Mouse (Mus musculus) lung, postnatal 0 days (tissue): Measurements from ENCODE around the gene Cox14. TPM values are rescaled to one million over a fixed set of nuclear protein-coding genes. Genes with fewer than 3 reads are reported as not detected.
A peak's percentile ranks its signal among the peaks of the same experiment; 100 is the strongest.
"Not testable (repeated sequence)": the region's sequence is repeated elsewhere in the genome, so short reads cannot be mapped to it uniquely, and the experiment has no call there.

Experiments used
- ATAC-seq: fragments of 200-750 bp; cut with Nextera tagmentation; 2 replicates; pipeline ENCODE4 v1.8.0; 2017; ENCODE audit warnings: moderate library complexity
- DNase-seq: peaks from one replicate; pipeline ENCODE4 v3.0.0-alpha.2; 2016; ENCODE audit warnings: low spot score
- H3K27ac ChIP-seq: fragments of 300-500 bp; sonication (generic); 2 replicates; pipeline ENCODE4 v1.5.1; 2014; ENCODE audit warnings: antibody characterized with exemption, mild to moderate bottlenecking, low read length, mixed read lengths
- H3K27me3 ChIP-seq: fragments of 300-500 bp; sonication (generic); replicated peaks from 2 replicates; pipeline ENCODE4 v1.6.1; 2014; ENCODE audit warnings: low read length, mixed read lengths; ENCODE audit not compliant: insufficient read depth
- H3K36me3 ChIP-seq: fragments of 300-500 bp; sonication (generic); 2 replicates; pipeline ENCODE4 v1.6.1; 2014; ENCODE audit warnings: low read length, mixed read lengths; ENCODE audit not compliant: insufficient read depth
- H3K4me1 ChIP-seq: fragments of 300-500 bp; sonication (generic); 2 replicates; pipeline ENCODE4 v1.6.1; 2014; ENCODE audit warnings: antibody characterized with exemption, low read depth, low read length, mixed read lengths; ENCODE audit not compliant: insufficient read depth
- H3K4me2 ChIP-seq: fragments of 300-500 bp; sonication (generic); replicated peaks from 2 replicates; pipeline ENCODE4 v1.6.1; 2014; ENCODE audit warnings: low read depth, mild to moderate bottlenecking, low read length, moderate library complexity, mixed read lengths
- H3K4me3 ChIP-seq: fragments of 300-500 bp; sonication (generic); 2 replicates; pipeline ENCODE4 v1.5.1; 2014; ENCODE audit warnings: low read depth, low read length
- H3K9ac ChIP-seq: fragments of 300-500 bp; sonication (generic); replicated peaks from 2 replicates; pipeline ENCODE4 v1.6.1; 2014; ENCODE audit warnings: low read depth, mild to moderate bottlenecking
- H3K9me3 ChIP-seq: fragments of 300-500 bp; sonication (generic); 2 replicates; pipeline ENCODE4 v1.6.1; 2016; ENCODE audit warnings: low read length, mixed read lengths
- CTCF ChIP-seq: IDR thresholded peaks from 2 replicates; pipeline ENCODE4 v1.5.1; 2016; ENCODE audit warnings: antibody characterized with exemption, mild to moderate bottlenecking
- EP300 ChIP-seq: IDR thresholded peaks from 2 replicates; pipeline ENCODE4 v1.6.1; 2016; ENCODE audit warnings: antibody characterized with exemption, mild to moderate bottlenecking, control low read depth
- WGBS: fragments of 180-500 bp; shearing (Covaris S2); extraction: QIAGEN DNeasy Blood & Tissue Kit; methylation state at CpG from one replicate; pipeline ENCODE4 v1.1.7; 2014; 5-methylcytosine and 5-hydroxymethylcytosine counted together
- polyA plus RNA-seq: library from polyadenylated mRNA; unstranded; fragments of >200 nt; fragmentation: Nextera tagmentation; extraction: Ambion mirVana; gene quantifications from 2 replicates; pipeline ENCODE4 v1.2.1, GENCODE M21; 2015

Cox14 gene
- polyA plus RNA-seq, 1 experiment from 2014 or later = 197 TPM

DNA sequence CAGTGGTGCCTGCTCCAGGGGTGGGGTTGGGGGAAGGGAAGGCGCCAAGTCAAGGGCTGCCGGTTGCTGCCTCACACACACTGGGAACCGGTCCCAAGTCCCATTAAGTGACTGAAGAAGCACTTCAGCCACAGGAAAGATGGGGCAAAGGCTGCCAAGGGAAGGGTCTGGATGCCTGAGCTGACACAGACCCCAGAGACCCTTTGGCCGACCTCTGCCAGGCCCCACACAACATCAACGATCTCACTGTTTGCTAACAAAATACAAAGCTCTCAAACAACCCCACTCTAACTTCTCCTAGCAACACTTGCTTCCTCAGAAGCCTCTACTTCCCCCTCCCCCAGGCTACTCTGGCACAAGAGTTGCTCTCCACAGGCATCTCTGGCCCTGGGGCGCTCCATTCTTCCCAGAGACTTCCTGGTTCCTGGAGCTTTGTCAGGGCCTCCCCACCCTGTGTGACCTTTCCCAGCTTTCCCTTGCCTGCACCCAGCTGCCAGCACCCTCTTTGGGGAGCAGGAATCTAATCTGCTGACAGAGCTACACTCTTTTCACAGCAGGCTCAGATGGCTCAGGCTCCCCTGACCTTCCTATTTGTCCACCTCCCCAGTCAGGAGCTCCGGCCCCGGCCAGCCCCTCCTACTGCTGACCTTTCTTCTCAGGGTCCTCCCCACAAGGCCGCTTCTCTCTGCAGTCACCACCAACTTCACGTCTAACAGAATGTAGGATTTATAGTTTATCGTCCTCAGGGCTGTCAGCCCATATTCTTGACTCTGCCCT is 1.7 kb upstream of the Cox14 start:
- H3K9ac ChIP-seq = no peak overlapping the region
- no peak overlapping the region for H3K4me3 ChIP-seq

GRCm38 (mm10) chr15:99724292-99725021 is 961 bp upstream of the Cox14 start:
- peak overlapping the region; percentile 61 for H3K4me2 ChIP-seq
- peak overlapping the region; percentile 80 for H3K27ac ChIP-seq
- H3K4me1 ChIP-seq = 0 out of 2 replicates have a peak, but pooled peaks cover 8% of the 10 kb centered on the region
- ATAC-seq (peak; percentile 18), DNase-seq (peak; percentile 92)
- TF ChIP-seq EP300 (no peak; the same call in 1 of the 2 replicates), CTCF (peak; percentile 72)
- H3K9ac ChIP-seq = 0 out of 2 replicates have a peak overlapping the region, but pooled peaks have one; percentile 16
- H3K27me3 ChIP-seq = no peaks in the 10 kb centered on the region
- WGBS = 9% methylated on average over 16 of the region's 16 CpGs
- peak overlapping the region; percentile 27 for H3K4me3 ChIP-seq
- H3K9me3 ChIP-seq = no peaks in the 10 kb centered on the region
- no peaks in the 10 kb centered on the region for H3K36me3 ChIP-seq

More for the DNA sequence above, 1.7 kb upstream of the Cox14 start:
- no peak for TF ChIP-seq CTCF
- 0 out of 2 replicates have a peak, but pooled peaks have one; percentile 4 for TF ChIP-seq EP300
- ATAC-seq = peak; percentile 34
- Histone ChIP-seq H3K4me2 (peak overlapping the region; percentile 61), H3K27me3 (no peaks in the 10 kb centered on the region), H3K4me1 (0 out of 2 replicates have a peak, but pooled peaks cover 8% of the 10 kb centered on the region), H3K27ac (peak overlapping the region; percentile 80), H3K9me3 (no peaks in the 10 kb centered on the region), H3K36me3 (no peaks in the 10 kb centered on the region)
- WGBS = 21% methylated on average over 11 of the region's 11 CpGs
- DNase-seq = peak; percentile 90

DNA sequence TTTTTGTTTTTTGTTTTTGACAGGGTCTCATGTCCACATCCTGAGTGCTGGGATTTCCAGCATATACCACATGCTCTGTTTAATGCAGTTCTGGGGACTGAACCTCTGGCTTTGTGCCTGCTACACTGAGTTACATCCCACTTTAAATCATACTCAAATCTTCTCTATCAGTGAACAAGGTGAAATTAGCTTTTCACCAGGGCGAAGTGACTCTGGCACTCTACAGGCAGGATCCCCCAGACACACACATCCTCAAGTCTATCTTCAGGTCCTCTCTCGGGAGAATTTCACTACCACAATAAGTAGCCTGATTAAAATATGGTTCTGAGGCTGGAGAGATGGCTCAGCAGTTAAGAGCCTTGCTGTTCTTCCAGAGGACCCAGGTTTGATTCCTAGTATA is 1.1 kb downstream of the Cox14 start:
- Histone ChIP-seq H3K4me1 (0 out of 2 replicates have a peak, but pooled peaks cover 8% of the 10 kb centered on the region), H3K36me3 (no peaks in the 10 kb centered on the region), H3K4me3 (peak overlapping the region; percentile 62), H3K27me3 (no peaks in the 10 kb centered on the region), H3K9ac (peak overlapping the region; percentile 86), H3K4me2 (peak overlapping the region; percentile 86), H3K9me3 (no peaks in the 10 kb centered on the region), H3K27ac (no peak overlapping the region)
- DNase-seq (no peak), ATAC-seq (no peak)
- 59% methylated on average over 2 of the region's 2 CpGs for WGBS
- TF ChIP-seq EP300 (no peak), CTCF (no peak)

GRCm38 (mm10) chr15:99727039-99727438 is 1.6 kb downstream of the Cox14 start:
- H3K4me3 ChIP-seq, H3K4me1 ChIP-seq, H3K27me3 ChIP-seq, H3K9ac ChIP-seq, ATAC-seq, H3K27ac ChIP-seq, H3K36me3 ChIP-seq, DNase-seq, H3K4me2 ChIP-seq, H3K9me3 ChIP-seq: not testable (repeated sequence)
- WGBS = 92% methylated on average over 4 of the region's 5 CpGs

DNA sequence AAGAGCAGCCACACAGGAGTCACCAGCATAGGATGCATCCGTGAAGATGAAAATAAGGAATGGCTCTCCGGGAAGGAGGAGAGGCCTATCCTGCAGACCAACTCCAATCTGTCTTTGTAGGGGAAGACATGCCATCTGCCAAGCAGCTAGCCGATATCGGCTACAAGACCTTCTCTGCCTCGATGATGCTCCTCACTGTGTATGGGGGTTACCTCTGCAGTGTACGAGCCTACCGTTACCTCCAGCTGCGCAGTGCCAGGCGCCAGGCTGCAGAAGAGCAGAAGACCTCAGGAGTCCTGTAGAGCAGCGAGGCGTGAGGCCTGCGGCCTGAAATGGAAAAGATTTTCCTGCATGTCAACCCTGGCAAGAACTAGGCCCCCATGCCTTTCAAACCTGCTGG is 2.1 kb downstream of the Cox14 start:
- Histone ChIP-seq H3K27ac (no peak overlapping the region), H3K4me2 (no peak overlapping the region), H3K36me3 (no peaks in the 10 kb centered on the region), H3K9me3 (no peaks in the 10 kb centered on the region), H3K4me3 (no peak overlapping the region), H3K4me1 (0 out of 2 replicates have a peak, but pooled peaks cover 8% of the 10 kb centered on the region), H3K27me3 (no peaks in the 10 kb centered on the region), H3K9ac (no peak overlapping the region)
- DNase-seq (no peak), ATAC-seq (no peak)
- WGBS = 94% methylated on average over 12 of the region's 12 CpGs
- TF ChIP-seq EP300 = no peak
- TF ChIP-seq CTCF = no peak

GRCm38 (mm10) chr15:99728211-99728610 is 2.8 kb downstream of the Cox14 start:
- DNase-seq = no peak
- no peaks in the 10 kb centered on the region for H3K9me3 ChIP-seq
- H3K27me3 ChIP-seq = no peaks in the 10 kb centered on the region
- TF ChIP-seq CTCF (no peak), EP300 (no peak)
- no peak overlapping the region for H3K4me3 ChIP-seq
- ATAC-seq = no peak
- 92% methylated on average over 5 of the region's 5 CpGs for WGBS
- H3K36me3 ChIP-seq = no peaks in the 10 kb centered on the region
- H3K4me1 ChIP-seq = 0 out of 2 replicates have a peak, but pooled peaks cover 8% of the 10 kb centered on the region
- no peak overlapping the region for H3K27ac ChIP-seq
- H3K9ac ChIP-seq = no peak overlapping the region
- H3K4me2 ChIP-seq = no peak overlapping the region
